Mouse (Mus musculus): ENCODE results near the gene Ecel1. TPM values are rescaled to one million over a fixed set of nuclear protein-coding genes. Genes with fewer than 3 reads are reported as not detected.
A peak's percentile ranks its signal among the peaks of the same experiment; 100 is the strongest.

Gene Ecel1
- polyA plus RNA-seq, 1 experiment from 2014 or later, result 0.64 TPM

GRCm38 (mm10) chr1:87142456-87142855, 13.9 kb downstream of the Ecel1 start:
- Histone ChIP-seq H3K36me3 (ENCODE audit: control insufficient read depth, insufficient read depth) (no peaks in the 10 kb centered on the region), H3K9me3 (ENCODE audit: control insufficient read depth) (no peaks in the 10 kb centered on the region), H3K27me3 (replicated peaks; ENCODE audit: control insufficient read depth, insufficient read depth, low read length) (no peaks in the 10 kb centered on the region), H3K27ac (ENCODE audit: low read depth, low read length) (no peak overlapping the region), H3K4me2 (replicated peaks; ENCODE audit: low read depth) (no peak overlapping the region), H3K4me3 (ENCODE audit: low read depth, low read length) (no peak overlapping the region), H3K9ac (ENCODE audit: low read depth, low read length) (no peak overlapping the region), H3K4me1 (replicated peaks; ENCODE audit: control insufficient read depth, insufficient read depth, low read length) (no peaks in the 10 kb centered on the region)
- TF ChIP-seq CTCF (IDR thresholded peaks at IDR 0.05; ENCODE audit: low read depth), result no peak
- 56% methylated on average over 9 of the region's 9 CpGs for WGBS
- 0 out of 2 replicates have a peak, but pooled peaks have one; percentile 10 for ATAC-seq

- no peaks in the 10 kb centered on the region for H3K4me1 ChIP-seq (replicated peaks; ENCODE audit: control insufficient read depth, insufficient read depth, low read length)
- no peak for TF ChIP-seq CTCF (IDR thresholded peaks at IDR 0.05; ENCODE audit: low read depth)
- no peaks in the 10 kb centered on the region for H3K9me3 ChIP-seq (ENCODE audit: control insufficient read depth)
- H3K4me3 ChIP-seq (ENCODE audit: low read depth, low read length), result no peak overlapping the region
- H3K36me3 ChIP-seq (ENCODE audit: control insufficient read depth, insufficient read depth), result no peaks in the 10 kb centered on the region
- no peak for ATAC-seq
- 88% methylated on average over 4 of the region's 4 CpGs for WGBS
- no peaks in the 10 kb centered on the region for H3K27me3 ChIP-seq (replicated peaks; ENCODE audit: control insufficient read depth, insufficient read depth, low read length)
- H3K27ac ChIP-seq (ENCODE audit: low read depth, low read length), result no peak overlapping the region
- H3K9ac ChIP-seq (ENCODE audit: low read depth, low read length), result no peak overlapping the region
- no peak overlapping the region for H3K4me2 ChIP-seq (replicated peaks; ENCODE audit: low read depth)
Observed at GRCm38 (mm10) chr1:87141550-87141949, 14.8 kb downstream of the Ecel1 start.

GRCm38 (mm10) chr1:87131803-87132202, 24.5 kb downstream of the Ecel1 start:
- Histone ChIP-seq H3K9ac (ENCODE audit: low read depth, low read length) (no peak overlapping the region), H3K4me1 (replicated peaks; ENCODE audit: control insufficient read depth, insufficient read depth, low read length) (no peaks in the 10 kb centered on the region), H3K27me3 (replicated peaks; ENCODE audit: control insufficient read depth, insufficient read depth, low read length) (peaks cover 17% of the 10 kb centered on the region; the same call in 1 of the 2 replicates), H3K4me2 (replicated peaks; ENCODE audit: low read depth) (no peak overlapping the region), H3K36me3 (ENCODE audit: control insufficient read depth, insufficient read depth) (no peaks in the 10 kb centered on the region), H3K27ac (ENCODE audit: low read depth, low read length) (no peak overlapping the region), H3K4me3 (ENCODE audit: low read depth, low read length) (no peak overlapping the region), H3K9me3 (ENCODE audit: control insufficient read depth) (no peaks in the 10 kb centered on the region)
- TF ChIP-seq CTCF (IDR thresholded peaks at IDR 0.05; ENCODE audit: low read depth), result no peak
- 85% methylated on average over 4 of the region's 4 CpGs for WGBS
- ATAC-seq, result no peak

- H3K27ac ChIP-seq (ENCODE audit: low read depth, low read length), result no peak overlapping the region
- no peak for TF ChIP-seq CTCF (IDR thresholded peaks at IDR 0.05; ENCODE audit: low read depth)
- H3K36me3 ChIP-seq (ENCODE audit: control insufficient read depth, insufficient read depth), result no peaks in the 10 kb centered on the region
- H3K4me1 ChIP-seq (replicated peaks; ENCODE audit: control insufficient read depth, insufficient read depth, low read length), result no peaks in the 10 kb centered on the region
- H3K4me2 ChIP-seq (replicated peaks; ENCODE audit: low read depth), result no peak overlapping the region
- WGBS, result 15% methylated on average over 41 of the region's 43 CpGs
- ATAC-seq, result no peak
- no peak overlapping the region for H3K9ac ChIP-seq (ENCODE audit: low read depth, low read length)
- no peaks in the 10 kb centered on the region for H3K9me3 ChIP-seq (ENCODE audit: control insufficient read depth)
- no peak overlapping the region for H3K4me3 ChIP-seq (ENCODE audit: low read depth, low read length)
- peaks cover 26% of the 10 kb centered on the region; the same call in 1 of the 2 replicates for H3K27me3 ChIP-seq (replicated peaks; ENCODE audit: control insufficient read depth, insufficient read depth, low read length)
Observed at GRCm38 (mm10) chr1:87127206-87128030, 28.9 kb downstream of the Ecel1 start.

- H3K9ac ChIP-seq (ENCODE audit: low read depth, low read length), result no peak within 1 kb of the TSS
- H3K27ac ChIP-seq (ENCODE audit: low read depth, low read length), result no peak within 1 kb of the TSS
- WGBS, result 63% methylated on average over 6 of the region's 6 CpGs
- H3K4me1 ChIP-seq (replicated peaks; ENCODE audit: control insufficient read depth, insufficient read depth, low read length), result no peaks in the 10 kb centered on the region
- no peak within 1 kb of the TSS for H3K4me3 ChIP-seq (ENCODE audit: low read depth, low read length)
- no peak within 1 kb of the TSS for H3K4me2 ChIP-seq (replicated peaks; ENCODE audit: low read depth)
- peak; percentile 25; the same call in 1 of the 2 replicates for ATAC-seq
- peaks cover 26% of the 10 kb centered on the region; the same call in 1 of the 2 replicates for H3K27me3 ChIP-seq (replicated peaks; ENCODE audit: control insufficient read depth, insufficient read depth, low read length)
- H3K36me3 ChIP-seq (ENCODE audit: control insufficient read depth, insufficient read depth), result no peaks in the 10 kb centered on the region
- H3K9me3 ChIP-seq (ENCODE audit: control insufficient read depth), result no peaks in the 10 kb centered on the region
- TF ChIP-seq CTCF (IDR thresholded peaks at IDR 0.05; ENCODE audit: low read depth), result no peak
Observed at GRCm38 (mm10) chr1:87124673-87125072, 31.6 kb downstream of the Ecel1 start, which contains the start of gene Akp3. Akp3 (plus strand) TSS chr1:87124973.

- Histone ChIP-seq H3K9me3 (ENCODE audit: control insufficient read depth) (no peaks in the 10 kb centered on the region), H3K27me3 (replicated peaks; ENCODE audit: control insufficient read depth, insufficient read depth, low read length) (no peaks in the 10 kb centered on the region), H3K4me2 (replicated peaks; ENCODE audit: low read depth) (no peak overlapping the region), H3K4me1 (replicated peaks; ENCODE audit: control insufficient read depth, insufficient read depth, low read length) (no peaks in the 10 kb centered on the region), H3K36me3 (ENCODE audit: control insufficient read depth, insufficient read depth) (no peaks in the 10 kb centered on the region), H3K27ac (ENCODE audit: low read depth, low read length) (no peak overlapping the region), H3K9ac (ENCODE audit: low read depth, low read length) (no peak overlapping the region), H3K4me3 (ENCODE audit: low read depth, low read length) (no peak overlapping the region)
- no peak for TF ChIP-seq CTCF (IDR thresholded peaks at IDR 0.05; ENCODE audit: low read depth)
- WGBS, result 84% methylated on average over 1 of the region's 1 CpGs
- peak; percentile 58; the same call in 1 of the 2 replicates for ATAC-seq
Observed at GRCm38 (mm10) chr1:87114784-87115183, 41.5 kb downstream of the Ecel1 start.

Measured in intestine, postnatal 0 days (tissue).